In the genomic region with DNA sequence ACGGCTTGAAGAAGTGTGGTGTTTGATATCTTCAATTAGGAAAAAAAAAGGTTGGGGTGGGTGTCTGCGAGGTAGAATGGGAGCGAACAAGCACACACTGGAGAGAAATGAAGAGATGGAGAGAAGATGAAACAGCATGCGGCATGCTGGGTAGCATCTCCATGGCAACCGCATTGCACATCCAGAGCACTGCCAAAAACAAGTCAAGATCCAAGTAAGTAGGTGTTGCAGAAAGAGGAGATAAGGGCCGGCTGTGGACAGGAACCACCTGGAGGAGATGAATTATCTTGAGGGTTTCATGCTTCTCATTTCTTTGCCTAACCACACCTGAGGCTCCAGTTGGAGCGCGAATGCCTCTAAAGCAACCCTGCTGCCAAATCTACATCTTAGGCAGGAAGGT, we compare ENCODE assay signal across 8 mouse cellular contexts.
DNase-seq lines count a peak whose midpoint lies in the region; ATAC-seq and TF ChIP-seq lines count a peak whose summit lies in the region.

No protein-coding gene starts in this region.

- H3K4me2 ChIP-seq in midbrain, embryonic 13.5 days (replicated peaks): no peak overlapping the region
- H3K4me2 ChIP-seq in midbrain, embryonic 11.5 days: no peak overlapping the region

- no peak overlapping the region for H3K9ac ChIP-seq in midbrain, embryonic 13.5 days (replicated peaks)
- no peak overlapping the region for H3K9ac ChIP-seq in midbrain, embryonic 11.5 days (ENCODE audit: low read length)

- no peak for TF ChIP-seq CTCF in cerebellum, adult 2 months (IDR thresholded peaks at IDR 0.05; ENCODE audit: borderline replicate concordance, insufficient read depth, low read depth, low read length)

- intact Hi-C loops in left cerebral cortex, postnatal 36 days (cut with DNase I): no loop called here

- 14% methylated on average over 8 of the region's 8 CpGs for WGBS in cerebellum, adult 2 months
- 52% methylated on average over 8 of the region's 8 CpGs for whole genome bisulfite sequencing in midbrain, embryonic 13.5 days
- 59% methylated on average over 8 of the region's 8 CpGs for WGBS in midbrain, embryonic 11.5 days

- no peaks in the 10 kb centered on the region for H3K36me3 ChIP-seq in midbrain, embryonic 13.5 days
- no peaks in the 10 kb centered on the region for H3K36me3 ChIP-seq in midbrain, embryonic 11.5 days (ENCODE audit: control insufficient read depth, insufficient read depth, low read length)

- H3K9me3 ChIP-seq in midbrain, embryonic 13.5 days: no peaks in the 10 kb centered on the region
- H3K9me3 ChIP-seq in midbrain, embryonic 11.5 days (ENCODE audit: control insufficient read depth, low read length): no peaks in the 10 kb centered on the region

- no peak for TF ChIP-seq POLR2A in cerebellum, adult 2 months (IDR thresholded peaks at IDR 0.05; ENCODE audit: borderline replicate concordance, insufficient read depth, low read length)

- DNase-seq in cerebellum, adult 2 months: peak; percentile 20 to 34
- no peak for DNase-seq in midbrain, embryonic 11.5 days (ENCODE audit: low spot score, missing footprints)
- DNase-seq in left cerebral cortex, postnatal 36 days (ENCODE audit: low spot score in 2 of 2): peak; percentile 76 to 81
- DNase-seq in right cerebral cortex, postnatal 36 days (ENCODE audit: low spot score in 2 of 2): peak; percentile 85 to 92
- no peak for DNase-seq in T-cell, adult 2 months (ENCODE audit: low spot score)
- no peak for DNase-seq in kidney, postnatal 36 days

- no peak overlapping the region for H3K4me3 ChIP-seq in cerebellum, adult 2 months (replicated peaks; ENCODE audit: insufficient read depth, low read depth, low read length)
- no peak overlapping the region for H3K4me3 ChIP-seq in midbrain, embryonic 13.5 days (replicated peaks)
- no peak overlapping the region for H3K4me3 ChIP-seq in midbrain, embryonic 11.5 days (ENCODE audit: low read depth, low read length)

- H3K27me3 ChIP-seq in cerebellum, adult 2 months (ENCODE audit: control insufficient read depth, insufficient read depth, low read length): no peaks in the 10 kb centered on the region
- H3K27me3 ChIP-seq in midbrain, embryonic 13.5 days: no peaks in the 10 kb centered on the region
- H3K27me3 ChIP-seq in midbrain, embryonic 11.5 days (ENCODE audit: control insufficient read depth, insufficient read depth, low read length): no peaks in the 10 kb centered on the region

- no peak for ATAC-seq in cerebellum, adult (ENCODE audit: insufficient number of reproducible peaks, low FRiP score, low TSS enrichment)
- peak; percentile 78 for ATAC-seq in midbrain, embryonic 13.5 days
- ATAC-seq in midbrain, embryonic 11.5 days (ENCODE audit: low FRiP score): no peak

- no peaks in the 10 kb centered on the region for H3K4me1 ChIP-seq in cerebellum, adult 2 months (ENCODE audit: control insufficient read depth, insufficient read depth, low read length)
- H3K4me1 ChIP-seq in midbrain, embryonic 13.5 days (replicated peaks): peaks cover 30% of the 10 kb centered on the region
- H3K4me1 ChIP-seq in midbrain, embryonic 11.5 days (ENCODE audit: control insufficient read depth, insufficient read depth, low read length): no peaks in the 10 kb centered on the region

- H3K27ac ChIP-seq in cerebellum, adult 2 months (ENCODE audit: insufficient read depth, low read length): no peak overlapping the region
- 0 out of 2 replicates have a peak overlapping the region, but pooled peaks have one; percentile 11 for H3K27ac ChIP-seq in midbrain, embryonic 13.5 days
- H3K27ac ChIP-seq in midbrain, embryonic 11.5 days (ENCODE audit: low read depth, low read length): no peak overlapping the region

Comparison
In these comparisons a context has a peak if more than half of its experiments do, and no peak if none do; other contexts are left out.
1. DNase-seq: peak in cerebellum, adult 2 months (2 of 2), left cerebral cortex, postnatal 36 days (2 of 2) and right cerebral cortex, postnatal 36 days (2 of 2); none in midbrain, embryonic 11.5 days (single experiment), T-cell, adult 2 months (single experiment) and kidney, postnatal 36 days (0 of 2).